Mouse (Mus musculus) ovary, adult 10 weeks (tissue): ENCODE measurements around the gene Ptpa. TPM values are rescaled to one million over a fixed set of nuclear protein-coding genes. Genes with fewer than 3 reads are reported as not detected.

ENCODE experiments used
- polyA plus RNA-seq: library from polyadenylated mRNA; stranded (reverse); fragments of 350-450 nt; fragmentation: Illumina TruSeq; extraction: RNeasy Lipid Tissue Mini Kit (QIAGEN cat#74804); gene quantifications from one replicate; pipeline ENCODE4 v1.2.3, GENCODE M21; 2014

Gene Ptpa
- 2.7 TPM for polyA plus RNA-seq

DNA sequence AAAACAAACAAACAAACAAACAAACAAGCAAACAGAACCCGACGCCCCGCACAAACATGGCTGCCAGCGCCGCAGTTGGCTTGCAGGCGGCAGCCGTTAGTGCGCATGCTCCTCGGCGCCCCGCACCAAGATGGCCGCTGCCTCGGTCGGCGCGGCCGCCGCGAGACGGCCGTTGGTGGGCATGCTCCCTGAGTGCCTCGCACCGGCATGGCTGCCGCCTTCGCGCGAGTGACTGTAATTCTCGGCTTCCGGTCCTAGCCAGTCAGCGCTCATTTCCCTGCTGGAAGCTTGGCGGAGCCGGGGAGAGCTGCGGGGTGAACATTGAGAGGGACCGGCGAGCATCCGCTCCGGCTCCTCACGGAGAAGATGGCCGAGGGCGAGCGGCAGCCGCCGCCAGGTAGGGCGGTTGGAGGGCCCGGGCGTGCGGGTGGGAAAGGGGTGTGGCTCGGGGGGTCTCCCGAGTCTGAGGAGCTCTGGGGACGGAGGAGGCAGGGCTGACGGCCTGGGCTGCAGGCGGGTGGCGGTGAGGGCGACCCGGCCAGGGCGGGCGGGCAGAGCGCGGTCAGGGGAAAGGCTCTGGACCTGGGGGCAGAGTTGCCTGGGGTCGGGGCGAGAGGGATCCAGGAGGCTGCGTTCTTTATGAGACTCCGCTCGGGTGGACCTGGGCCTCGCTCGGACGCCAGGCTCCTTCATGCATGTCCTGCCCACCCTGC, at the start of gene Ptpa:
Gene Ptpa, plus strand, starts transcription at position 104 of the 713 bp plus-strand sequence.

DNA sequence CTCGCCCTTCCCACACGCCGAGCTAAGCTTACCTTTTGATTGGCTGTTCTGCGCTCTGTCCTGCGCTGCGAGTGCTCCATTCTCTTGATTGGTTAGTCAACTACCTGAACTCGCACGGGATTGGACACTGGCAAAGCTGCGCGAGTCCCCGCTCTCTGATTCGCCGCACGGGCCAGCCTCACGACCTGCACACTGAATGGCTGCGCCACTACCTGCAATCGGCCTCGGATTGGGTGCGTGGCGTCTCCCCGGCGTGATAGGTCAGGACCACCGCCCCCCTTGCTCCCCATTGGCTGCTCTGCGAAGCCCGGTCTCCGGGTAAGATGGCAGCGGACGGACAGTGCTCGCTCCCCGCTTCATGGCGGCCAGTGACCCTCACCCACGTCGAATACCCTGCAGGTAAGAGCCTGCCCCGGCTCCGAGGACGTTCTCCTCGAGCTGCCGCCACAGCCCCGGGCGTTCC, 23.7 kb upstream of the Ptpa start, which contains the start of gene Dolpp1:
Gene Dolpp1, plus strand, starts transcription at position 141 of the 463 bp plus-strand sequence.

DNA sequence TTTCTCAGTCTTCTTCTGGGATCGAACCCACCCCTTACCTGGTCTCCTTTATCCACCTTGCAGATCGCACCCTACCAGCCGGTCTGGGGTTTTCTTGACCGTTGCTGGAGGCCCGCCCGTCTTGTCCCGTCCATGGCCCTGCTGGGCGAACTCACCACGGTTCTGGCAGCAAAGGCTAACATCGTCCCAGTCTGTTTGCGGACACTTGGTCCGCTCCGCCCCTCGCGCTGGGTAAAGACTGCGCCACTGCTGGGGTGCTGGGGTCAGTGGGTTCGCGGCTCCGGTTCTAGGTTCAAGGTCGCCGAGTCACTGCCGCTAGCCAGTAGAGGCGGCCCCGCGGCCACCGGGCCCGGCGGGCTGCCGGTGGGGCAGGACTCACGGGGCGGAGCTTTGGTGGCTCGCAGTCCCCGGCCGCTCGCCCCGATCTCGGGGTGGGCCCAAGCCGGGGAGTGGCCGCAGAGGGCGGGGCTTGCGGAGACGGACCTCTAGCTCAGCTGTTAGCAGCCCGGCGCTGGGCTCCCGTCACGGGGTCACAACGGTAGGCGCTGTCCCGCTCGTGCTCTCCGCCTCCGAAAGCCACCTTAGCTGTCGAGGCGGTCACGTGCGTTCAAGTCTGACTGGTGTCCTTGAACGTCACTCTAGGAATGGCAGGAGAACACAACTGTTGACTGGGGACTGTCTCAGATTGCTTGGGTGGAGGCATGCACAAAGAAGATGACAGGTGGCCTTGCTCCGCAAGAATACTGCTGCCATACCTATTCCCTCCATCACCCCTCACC, 493 bp upstream of the Ptpa start, which contains the start of gene Crat:
Gene Crat, minus strand, starts transcription at position 657 of the 779 bp plus-strand sequence.

DNA sequence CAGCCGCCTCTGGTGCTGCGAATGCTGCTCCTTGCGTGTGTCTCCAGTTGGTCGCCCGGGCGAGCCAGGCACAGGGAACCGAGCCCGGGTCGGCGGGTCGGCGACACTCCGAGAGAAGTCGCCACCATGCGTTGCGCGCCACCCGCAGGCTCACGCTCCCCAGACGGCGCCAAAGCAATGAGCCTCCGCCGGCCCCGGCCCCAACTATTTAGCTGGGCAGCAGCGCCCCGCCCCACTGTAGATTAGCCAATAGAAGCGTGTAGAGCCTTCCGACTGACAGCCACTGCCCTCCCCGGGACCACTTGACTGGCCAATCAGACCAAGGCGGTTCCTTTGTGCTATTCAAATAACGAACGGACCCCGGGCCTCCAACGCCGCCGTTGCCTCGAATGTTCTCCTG, 58.2 kb downstream of the Ptpa start, which contains the start of gene Ier5l:
Gene Ier5l, minus strand, starts transcription at position 181 of the 400 bp plus-strand sequence.

Other genes with a start within 250 kb of the Ptpa start
- not detected for gene Endog, start 244.5 kb upstream of the Ptpa start, polyA plus RNA-seq
- gene Spout1, start 237.6 kb upstream of the Ptpa start, polyA plus RNA-seq: 1.5 TPM
- 0.31 TPM for gene Kyat1, start 210.2 kb upstream of the Ptpa start, polyA plus RNA-seq
- 2.5 TPM for gene Lrrc8a, start 178.3 kb upstream of the Ptpa start, polyA plus RNA-seq
- gene Gm28035, start 175.5 kb upstream of the Ptpa start, polyA plus RNA-seq: not detected
- 2.3 TPM for gene Phyhd1, start 149.8 kb upstream of the Ptpa start, polyA plus RNA-seq
- 7.3 TPM for gene Gm28038, start 135.0 kb upstream of the Ptpa start, polyA plus RNA-seq
- gene Dolk, start 129.7 kb upstream of the Ptpa start, polyA plus RNA-seq: 6.8 TPM
- gene Nup188, start 129.6 kb upstream of the Ptpa start, polyA plus RNA-seq: 31.1 TPM
- gene Sh3glb2, start 56.7 kb upstream of the Ptpa start, polyA plus RNA-seq: not detected
- gene Miga2, start 51.8 kb upstream of the Ptpa start, polyA plus RNA-seq: 0.29 TPM
- gene Dolpp1, start 23.8 kb upstream of the Ptpa start, polyA plus RNA-seq: not detected
- 4.6 TPM for gene Crat, start 226 bp upstream of the Ptpa start, polyA plus RNA-seq
- 0.31 TPM for gene Ier5l, start 58.2 kb downstream of the Ptpa start, polyA plus RNA-seq
- gene Cstad, start 179.0 kb downstream of the Ptpa start, polyA plus RNA-seq: 1.9 TPM